Mouse (Mus musculus): ENCODE data around the gene Taf10.

Taf10 gene

DNA sequence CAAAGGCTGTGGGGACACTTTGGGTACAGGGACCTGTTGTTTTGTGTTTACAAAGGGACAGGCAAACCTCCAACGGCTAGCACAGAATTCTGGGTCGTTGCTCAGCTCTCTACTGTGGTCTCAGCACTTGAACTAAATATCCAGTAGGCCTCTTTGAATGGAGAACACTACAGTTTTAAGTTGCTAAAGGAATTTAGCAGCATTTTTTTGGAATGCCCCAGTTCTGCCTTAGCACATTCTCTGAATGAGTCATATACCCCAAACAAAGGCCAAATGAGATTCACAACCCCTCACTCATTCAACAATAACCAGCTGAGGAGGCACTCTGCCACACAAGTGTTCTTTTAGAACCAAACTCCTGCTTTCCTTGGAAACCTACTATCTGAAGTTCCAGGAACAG lies 22.2 kb downstream of the Taf10 start:
- DNase-seq (ENCODE audit: low read depth) = no peak

DNA sequence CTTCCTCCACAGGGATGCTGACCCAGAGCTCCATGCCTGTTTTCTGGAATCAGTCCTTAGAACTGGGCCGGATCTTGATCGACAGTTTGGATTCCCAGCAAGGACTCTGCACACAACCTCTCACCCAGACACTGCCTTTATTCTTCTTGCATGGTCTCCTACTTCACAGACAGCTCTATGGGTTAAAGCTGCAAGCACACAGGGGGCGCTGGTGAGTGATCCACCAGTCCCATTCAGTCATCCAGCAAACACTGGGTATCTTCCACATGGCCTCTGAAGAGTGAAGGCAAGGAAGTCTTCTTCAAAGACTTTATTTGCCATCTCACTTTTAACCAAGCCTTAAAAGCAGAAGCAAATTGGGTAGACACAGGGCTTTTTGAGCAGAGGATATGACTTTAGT lies 28.8 kb downstream of the Taf10 start:
- DNase-seq (ENCODE audit: low read depth) = no peak

- no peak for DNase-seq (ENCODE audit: low read depth)
Observed at GRCm38 (mm10) chr7:105708733-105709132, 35.4 kb downstream of the Taf10 start.

- DNase-seq (ENCODE audit: low read depth) = no peak
Observed at GRCm38 (mm10) chr7:105703816-105704215, 40.3 kb downstream of the Taf10 start.

DNA sequence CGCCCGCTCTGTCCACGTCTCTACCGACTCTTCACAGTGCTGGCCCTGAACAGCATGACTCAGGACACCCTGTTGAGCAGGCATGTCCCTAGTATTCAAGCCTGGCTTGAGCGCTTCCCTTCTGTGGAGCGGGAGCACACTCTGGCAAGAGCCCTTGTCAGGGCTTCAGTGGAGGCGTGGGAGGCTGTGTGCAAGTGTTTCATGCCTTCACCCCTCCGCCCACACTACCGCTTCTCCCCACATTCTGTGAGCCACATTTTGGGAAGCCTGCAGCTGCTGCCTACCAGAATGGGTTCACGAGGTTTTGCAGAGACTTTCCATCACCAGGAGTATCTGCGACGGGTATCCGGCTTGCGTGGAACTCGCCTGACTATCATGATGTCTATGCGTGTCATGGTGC lies 41.0 kb downstream of the Taf10 start:
- DNase-seq (ENCODE audit: low read depth) = no peak

GRCm38 (mm10) chr7:105690875-105691274 lies 53.3 kb downstream of the Taf10 start:
- DNase-seq (ENCODE audit: low read depth) = peak; percentile 9

All from c-Kit-positive CD71-negative TER-119-negative erythroid progenitor cells, embryonic 14.5 days (primary cell).